Mouse (Mus musculus) hindbrain, embryonic 14.5 days (tissue): ENCODE results near the gene Map2k6. TPM values are rescaled to one million over a fixed set of nuclear protein-coding genes. Genes with fewer than 3 reads are reported as not detected.

Experiments
- ATAC-seq: fragments of 200-750 bp; cut with Nextera tagmentation; 2 replicates; pipeline ENCODE4 v1.8.0; 2017; ENCODE audit warnings: moderate number of reproducible peaks, mild to moderate bottlenecking, moderate TSS enrichment, moderate library complexity; ENCODE audit not compliant: low FRiP score
- DNase-seq: peaks from one replicate; pipeline ENCODE4 v3.0.0-alpha.2; 2015; ENCODE audit warnings: low spot score
- H3K27ac ChIP-seq: fragments of 300-500 bp; sonication (generic); 2 replicates; pipeline ENCODE4 v1.5.1; 2014; ENCODE audit warnings: mild to moderate bottlenecking, moderate library complexity
- H3K27me3 ChIP-seq: fragments of 300-500 bp; sonication (generic); 2 replicates; pipeline ENCODE4 v1.6.1; 2014; ENCODE audit warnings: mild to moderate bottlenecking, low read length, mixed read lengths; ENCODE audit not compliant: control insufficient read depth, insufficient read depth
- H3K36me3 ChIP-seq: fragments of 300-500 bp; sonication (generic); replicated peaks from 2 replicates; pipeline ENCODE4 v1.6.1; 2014; ENCODE audit not compliant: control insufficient read depth, insufficient read depth
- H3K4me1 ChIP-seq: fragments of 300-500 bp; sonication (generic); replicated peaks from 2 replicates; pipeline ENCODE4 v1.6.1; 2014; ENCODE audit warnings: antibody characterized with exemption, low read length, mixed read lengths; ENCODE audit not compliant: control insufficient read depth, insufficient read depth
- H3K4me2 ChIP-seq: fragments of 300-500 bp; sonication (generic); replicated peaks from 2 replicates; pipeline ENCODE4 v1.6.1; 2014; ENCODE audit warnings: mild to moderate bottlenecking, moderate library complexity
- H3K4me3 ChIP-seq: fragments of 300-500 bp; sonication (generic); replicated peaks from 2 replicates; pipeline ENCODE4 v1.5.1; 2014; ENCODE audit warnings: mild to moderate bottlenecking, low read length
- H3K9ac ChIP-seq: fragments of 300-500 bp; sonication (generic); 2 replicates; pipeline ENCODE4 v1.6.1; 2014
- H3K9me3 ChIP-seq: fragments of 300-500 bp; sonication (generic); 2 replicates; pipeline ENCODE4 v1.6.1; 2016; ENCODE audit warnings: low read length; ENCODE audit not compliant: control insufficient read depth
- WGBS: fragments of 180-500 bp; shearing (Covaris S2); extraction: QIAGEN DNeasy Blood & Tissue Kit; methylation state at CpG from one replicate; pipeline ENCODE4 v1.1.7; 2014; 5-methylcytosine and 5-hydroxymethylcytosine counted together
- polyA plus RNA-seq: library from polyadenylated mRNA; unstranded; fragments of >200 nt; fragmentation: Nextera tagmentation; extraction: Ambion mirVana; gene quantifications from 2 replicates; pipeline ENCODE4 v1.2.1, GENCODE M21; 2014

The Map2k6 gene
- polyA plus RNA-seq, 1 experiment from 2014 or later = 28.3 TPM

- Histone ChIP-seq H3K36me3 (no peaks in the 10 kb centered on the region), H3K9me3 (no peaks in the 10 kb centered on the region), H3K9ac (no peak overlapping the region), H3K27me3 (no peaks in the 10 kb centered on the region), H3K4me2 (no peak overlapping the region), H3K27ac (no peak overlapping the region), H3K4me1 (no peaks in the 10 kb centered on the region; the same call in 1 of the 2 replicates), H3K4me3 (no peak overlapping the region)
- WGBS = 45% methylated on average over 4 of the region's 4 CpGs
- DNase-seq = no peak
- ATAC-seq = no peak
These were observed 39.9 kb downstream of the Map2k6 start for GRCm38 (mm10) chr11:110438700-110439296.

- H3K27ac ChIP-seq = no peak overlapping the region
- H3K27me3 ChIP-seq = no peaks in the 10 kb centered on the region
- no peak overlapping the region for H3K4me3 ChIP-seq
- no peak overlapping the region for H3K4me2 ChIP-seq
- no peaks in the 10 kb centered on the region; the same call in 1 of the 2 replicates for H3K4me1 ChIP-seq
- H3K9ac ChIP-seq = no peak overlapping the region
- 48% methylated on average over 7 of the region's 7 CpGs for WGBS
- no peaks in the 10 kb centered on the region for H3K36me3 ChIP-seq
- no peak for ATAC-seq
- H3K9me3 ChIP-seq = no peaks in the 10 kb centered on the region
- no peak for DNase-seq
These were observed 40.4 kb downstream of the Map2k6 start for GRCm38 (mm10) chr11:110439354-110439753.

- Histone ChIP-seq H3K4me1 (peaks cover 17% of the 10 kb centered on the region), H3K36me3 (no peaks in the 10 kb centered on the region), H3K4me3 (no peak overlapping the region), H3K9ac (no peak overlapping the region), H3K27ac (no peak overlapping the region), H3K4me2 (no peak overlapping the region), H3K27me3 (no peaks in the 10 kb centered on the region), H3K9me3 (no peaks in the 10 kb centered on the region)
- WGBS = 58% methylated on average over 6 of the region's 6 CpGs
- DNase-seq (no peak), ATAC-seq (no peak)
These were observed 45.7 kb downstream of the Map2k6 start for GRCm38 (mm10) chr11:110444576-110444975.

- H3K4me3 ChIP-seq = peak overlapping the region; percentile 7; the same call in 1 of the 2 replicates
- H3K9me3 ChIP-seq = no peaks in the 10 kb centered on the region
- ATAC-seq (no peak), DNase-seq (no peak)
- H3K27me3 ChIP-seq = no peaks in the 10 kb centered on the region
- 4% methylated on average over 7 of the region's 7 CpGs for WGBS
- peaks cover 31% of the 10 kb centered on the region for H3K4me1 ChIP-seq
- no peak overlapping the region for H3K9ac ChIP-seq
- H3K36me3 ChIP-seq = no peaks in the 10 kb centered on the region
- no peak overlapping the region for H3K27ac ChIP-seq
- H3K4me2 ChIP-seq = peak overlapping the region; percentile 47
These were observed 49.3 kb downstream of the Map2k6 start for GRCm38 (mm10) chr11:110448131-110448725.

- no peaks in the 10 kb centered on the region for H3K27me3 ChIP-seq
- no peaks in the 10 kb centered on the region for H3K36me3 ChIP-seq
- peak overlapping the region; percentile 1; the same call in 1 of the 2 replicates for H3K9ac ChIP-seq
- H3K4me3 ChIP-seq = peak overlapping the region; percentile 7
- peak; percentile 39 for DNase-seq
- no peak overlapping the region for H3K27ac ChIP-seq
- H3K4me2 ChIP-seq = peak overlapping the region; percentile 47
- WGBS = 3% methylated on average over 12 of the region's 12 CpGs
- no peaks in the 10 kb centered on the region for H3K9me3 ChIP-seq
- peaks cover 31% of the 10 kb centered on the region for H3K4me1 ChIP-seq
- no peak; the same call in 1 of the 2 replicates for ATAC-seq
These were observed 49.8 kb downstream of the Map2k6 start for GRCm38 (mm10) chr11:110448726-110449161.

- Histone ChIP-seq H3K27ac (no peak overlapping the region), H3K27me3 (no peaks in the 10 kb centered on the region), H3K4me2 (peak overlapping the region; percentile 47), H3K9ac (peak overlapping the region; percentile 1; the same call in 1 of the 2 replicates), H3K4me3 (peak overlapping the region; percentile 7), H3K36me3 (no peaks in the 10 kb centered on the region), H3K9me3 (no peaks in the 10 kb centered on the region), H3K4me1 (peaks cover 31% of the 10 kb centered on the region)
- 7% methylated on average over 11 of the region's 11 CpGs for WGBS
- DNase-seq (no peak), ATAC-seq (no peak)
These were observed 50.3 kb downstream of the Map2k6 start for GRCm38 (mm10) chr11:110449183-110449582.

GRCm38 (mm10) chr11:110450091-110450757 lies 51.3 kb downstream of the Map2k6 start:
- Histone ChIP-seq H3K36me3 (no peaks in the 10 kb centered on the region), H3K4me2 (peak overlapping the region; percentile 13; the same call in 1 of the 2 replicates), H3K4me1 (peaks cover 31% of the 10 kb centered on the region), H3K27ac (no peak overlapping the region), H3K9me3 (no peaks in the 10 kb centered on the region), H3K27me3 (no peaks in the 10 kb centered on the region), H3K9ac (no peak overlapping the region), H3K4me3 (no peak overlapping the region)
- 43% methylated on average over 15 of the region's 15 CpGs for WGBS
- ATAC-seq = 0 out of 2 replicates have a peak, but pooled peaks have one; percentile 43
- peak; percentile 58 for DNase-seq

GRCm38 (mm10) chr11:110450758-110451121 lies 51.8 kb downstream of the Map2k6 start:
- Histone ChIP-seq H3K4me1 (peaks cover 31% of the 10 kb centered on the region), H3K9me3 (no peaks in the 10 kb centered on the region), H3K4me3 (no peak overlapping the region), H3K36me3 (no peaks in the 10 kb centered on the region), H3K9ac (no peak overlapping the region), H3K27me3 (no peaks in the 10 kb centered on the region), H3K4me2 (no peak overlapping the region), H3K27ac (no peak overlapping the region)
- DNase-seq = no peak
- ATAC-seq = no peak
- 90% methylated on average over 4 of the region's 4 CpGs for WGBS

GRCm38 (mm10) chr11:110451590-110451989 lies 52.7 kb downstream of the Map2k6 start:
- no peak for DNase-seq
- H3K27ac ChIP-seq = no peak overlapping the region
- 83% methylated on average over 7 of the region's 7 CpGs for WGBS

More at GRCm38 (mm10) chr11:110451590-110451989, 52.7 kb downstream of the Map2k6 start:
- H3K4me2 ChIP-seq = no peak overlapping the region
- H3K4me1 ChIP-seq = peaks cover 31% of the 10 kb centered on the region
- H3K9ac ChIP-seq = no peak overlapping the region
- ATAC-seq = no peak
- no peak overlapping the region for H3K4me3 ChIP-seq
- H3K9me3 ChIP-seq = no peaks in the 10 kb centered on the region
- H3K36me3 ChIP-seq = no peaks in the 10 kb centered on the region
- no peaks in the 10 kb centered on the region for H3K27me3 ChIP-seq
